Mouse (Mus musculus) MEL (cell line): ENCODE measurements around the gene Tgm4. TPM values are rescaled to one million over a fixed set of nuclear protein-coding genes. Genes with fewer than 3 reads are reported as not detected.

ENCODE experiments used
- DNase-seq: peaks from one replicate; pipeline ENCODE4 v3.0.0; 2011; ENCODE audit warnings: low read depth, low spot score
- H3K27ac ChIP-seq: 2 replicates; pipeline ENCODE4 v1.5.1; 2012; ENCODE audit warnings: low read depth, mild to moderate bottlenecking, control low read depth, low read length, moderate library complexity; ENCODE audit not compliant: control insufficient read depth
- H3K27me3 ChIP-seq, 2 experiments: fragments of 150-350 bp in 1 of 2; sonication (generic) in 1 of 2; 2 replicates each; pipeline ENCODE4 v1.6.1; 2012; ENCODE audit warnings: low read length in 2 of 2, mild to moderate bottlenecking in 2 of 2, improper control_type of control experiment in 1 of 2, moderate library complexity in 1 of 2; ENCODE audit not compliant: insufficient read depth in 2 of 2, control insufficient read depth in 1 of 2
- H3K36me3 ChIP-seq, 2 experiments: 2 replicates each; pipeline ENCODE4 v1.6.1; 2012 to 2014; ENCODE audit warnings: low read length in 2 of 2, improper control_type of control experiment in 1 of 2, inconsistent platforms in 1 of 2, mild to moderate bottlenecking in 1 of 2; ENCODE audit not compliant: insufficient read depth in 2 of 2, control insufficient read depth in 1 of 2
- H3K4me1 ChIP-seq, 2 experiments: fragments of 150-350 bp in 1 of 2; sonication (generic) in 1 of 2; 2 replicates each; pipeline ENCODE4 v1.6.1; 2012; ENCODE audit warnings: low read length in 2 of 2, improper control_type of control experiment in 1 of 2, mild to moderate bottlenecking in 1 of 2; ENCODE audit not compliant: insufficient read depth in 2 of 2, control insufficient read depth in 1 of 2
- H3K4me3 ChIP-seq, 2 experiments: fragments of 150-350 bp in 1 of 2; sonication (generic) in 1 of 2; 2 replicates each; pipeline ENCODE4 v1.5.1; 2012; ENCODE audit warnings: low read depth in 2 of 2, low read length in 2 of 2, mild to moderate bottlenecking in 2 of 2, moderate library complexity in 2 of 2, control low read depth in 1 of 2, improper control_type of control experiment in 1 of 2; ENCODE audit not compliant: control insufficient read depth in 1 of 2, insufficient read depth in 1 of 2
- H3K79me2 ChIP-seq: 2 replicates; pipeline ENCODE4 v1.6.1; 2012; ENCODE audit warnings: mild to moderate bottlenecking, low read length, moderate library complexity; ENCODE audit not compliant: control insufficient read depth, poor library complexity, insufficient read depth
- H3K9ac ChIP-seq: 2 replicates; pipeline ENCODE4 v1.6.1; 2012; ENCODE audit warnings: low read depth, mild to moderate bottlenecking, control low read depth, low read length, moderate library complexity; ENCODE audit not compliant: control insufficient read depth, poor library complexity, severe bottlenecking
- H3K9me3 ChIP-seq: fragments of 150-350 bp; sonication (generic); replicated peaks from 2 replicates; pipeline ENCODE4 v1.6.1; 2012; ENCODE audit warnings: mild to moderate bottlenecking, low read length, improper control_type of control experiment, moderate library complexity; ENCODE audit not compliant: insufficient read depth
- CHD2 ChIP-seq: IDR thresholded peaks from 2 replicates; pipeline ENCODE4 v1.6.1; 2011; ENCODE audit warnings: low read length, improper control_type of control experiment
- CTCF ChIP-seq, 3 experiments: IDR thresholded peaks in 2 of 3; conservative IDR thresholded peaks in 1 of 3; 2 replicates each; pipeline ENCODE4 v1.5.1; 2011 to 2012; ENCODE audit warnings: low read length in 3 of 3, low read depth in 2 of 3, mild to moderate bottlenecking in 2 of 3, improper control_type of control experiment in 1 of 3, inconsistent platforms in 1 of 3, mixed read lengths in 1 of 3, moderate library complexity in 1 of 3; ENCODE audit not compliant: control insufficient read depth in 1 of 3, insufficient read depth in 1 of 3, poor library complexity in 1 of 3, severe bottlenecking in 1 of 3
- E2F4 ChIP-seq: IDR thresholded peaks from 2 replicates; pipeline ENCODE4 v1.6.1; 2011; ENCODE audit warnings: low read depth, low read length, improper control_type of control experiment, borderline replicate concordance
- EP300 ChIP-seq, 2 experiments: IDR thresholded peaks; 2 replicates each; pipeline ENCODE4 v1.6.1; 2011; ENCODE audit warnings: improper control_type of control experiment in 2 of 2, low read length in 2 of 2, low read depth in 1 of 2, mild to moderate bottlenecking in 1 of 2
- GATA1 ChIP-seq: IDR thresholded peaks from 2 replicates; pipeline ENCODE4 v1.6.1; 2011; ENCODE audit warnings: low read depth, low read length, improper control_type of control experiment
- JUND ChIP-seq: IDR thresholded peaks from 2 replicates; pipeline ENCODE4 v1.6.1; 2011; ENCODE audit warnings: low read depth, mild to moderate bottlenecking, improper control_type of control experiment, low read length
- KAT2A ChIP-seq: conservative IDR thresholded peaks from 2 replicates; pipeline ENCODE4 v1.6.1; 2012; ENCODE audit warnings: low read depth, low read length, improper control_type of control experiment, inconsistent platforms
- MAFK ChIP-seq: IDR thresholded peaks from 2 replicates; pipeline ENCODE4 v1.6.1; 2011; ENCODE audit warnings: low read depth, mild to moderate bottlenecking, low read length, improper control_type of control experiment, borderline replicate concordance
- MEF2A ChIP-seq: IDR thresholded peaks from 2 replicates; pipeline ENCODE4 v1.6.1; 2014; ENCODE audit warnings: low read depth, mild to moderate bottlenecking, inconsistent platforms, low read length, improper control_type of control experiment; ENCODE audit not compliant: poor library complexity, insufficient replicate concordance, severe bottlenecking; ENCODE audit errors: extremely low read depth
- MXI1 ChIP-seq: IDR thresholded peaks from 2 replicates; pipeline ENCODE4 v1.6.1; 2011; ENCODE audit warnings: mild to moderate bottlenecking, low read depth, low read length, improper control_type of control experiment
- MYB ChIP-seq: IDR thresholded peaks from 2 replicates; pipeline ENCODE4 v1.6.1; 2011; ENCODE audit warnings: mild to moderate bottlenecking, low read depth, low read length, improper control_type of control experiment
- NELFE ChIP-seq: IDR thresholded peaks from 2 replicates; pipeline ENCODE4 v1.6.1; 2011; ENCODE audit warnings: low read depth, low read length, improper control_type of control experiment
- RCOR1 ChIP-seq: IDR thresholded peaks from 2 replicates; pipeline ENCODE4 v1.6.1; 2012; ENCODE audit warnings: low read depth, mild to moderate bottlenecking, inconsistent platforms, low read length, improper control_type of control experiment
- SMC3 ChIP-seq: IDR thresholded peaks from 2 replicates; pipeline ENCODE4 v1.6.1; 2011; ENCODE audit warnings: low read depth, low read length, improper control_type of control experiment
- TAL1 ChIP-seq: IDR thresholded peaks from 2 replicates; pipeline ENCODE4 v1.6.1; 2012; ENCODE audit warnings: mild to moderate bottlenecking, inconsistent platforms, low read length, moderate library complexity, mixed read lengths
- USF2 ChIP-seq, 2 experiments: IDR thresholded peaks; 2 replicates each; pipeline ENCODE4 v1.6.1; 2011 to 2012; ENCODE audit warnings: improper control_type of control experiment in 2 of 2, low read length in 2 of 2, borderline replicate concordance in 1 of 2, inconsistent platforms in 1 of 2, low read depth in 1 of 2, mild to moderate bottlenecking in 1 of 2; ENCODE audit not compliant: insufficient read depth in 1 of 2
- ZKSCAN1 ChIP-seq: IDR thresholded peaks from 2 replicates; pipeline ENCODE4 v1.6.1; 2012; ENCODE audit warnings: low read depth, mild to moderate bottlenecking, inconsistent platforms, low read length, improper control_type of control experiment, moderate library complexity
- polyA plus RNA-seq, 2 experiments: library from polyadenylated mRNA; stranded (reverse) in 1 of 2; unstranded in 1 of 2; fragments of >175 nt in 1 of 2; fragments of >200 nt in 1 of 2; gene quantifications; 2 replicates each; pipeline versions ENCODE4 v1.2.1 to v1.2.4; 2012; ENCODE audit warnings: low replicate concordance in 2 of 2, low read depth in 1 of 2; ENCODE audit not compliant: insufficient read length in 2 of 2, insufficient read depth in 1 of 2, missing spikeins in 1 of 2
- total RNA-seq: library from RNA; depleted of rRNA; stranded (reverse); fragments of 300-350 nt; gene quantifications from 2 replicates; pipeline ENCODE4 v1.2.3, GENCODE M21; 2012; rRNA removed

The Tgm4 gene
- total and polyA plus RNA-seq, 3 experiments = 0.42 to 0.96 TPM; not detected in 1

- Histone ChIP-seq H3K27me3 (no peaks in the 10 kb centered on the region), H3K36me3 (peaks cover 4 to 17% of the 10 kb centered on the region in 2 experiments), H3K79me2 (peaks cover 39% of the 10 kb centered on the region), H3K9me3 (no peaks in the 10 kb centered on the region), H3K27ac (no peak overlapping the region), H3K9ac (no peak overlapping the region), H3K4me3 (no peak overlapping the region), H3K4me1 (peaks cover 5 to 11% of the 10 kb centered on the region in 2 experiments; a peak in 3 of 4 replicates)
- TF ChIP-seq CHD2 = no peak
- no peak for TF ChIP-seq GATA1
- no peak for TF ChIP-seq MXI1
- TF ChIP-seq ZKSCAN1 = no peak
- no peak for TF ChIP-seq MAFK
- no peak for TF ChIP-seq JUND
- TF ChIP-seq EP300 (IDR thresholded peaks at IDR 0.05; ENCODE audit: low read depth in 1 of 2, low read length in 2 of 2) = no peak
- TF ChIP-seq KAT2A = no peak
- no peak for TF ChIP-seq TAL1
- TF ChIP-seq NELFE = no peak
- no peak for TF ChIP-seq E2F4
- no peak for TF ChIP-seq MYB
- TF ChIP-seq CTCF (IDR thresholded peaks at IDR 0.05 in 2 of 3, conservative IDR thresholded peaks at IDR 0.05 in 1 of 3; ENCODE audit: control insufficient read depth in 1 of 3, insufficient read depth in 1 of 3, low read depth in 2 of 3, low read length in 3 of 3, poor library complexity in 1 of 3, severe bottlenecking in 1 of 3) = no peak
- no peak for TF ChIP-seq MEF2A
- TF ChIP-seq RCOR1 = no peak
- TF ChIP-seq SMC3 = no peak
- no peak for TF ChIP-seq USF2 (IDR thresholded peaks at IDR 0.05; ENCODE audit: borderline replicate concordance in 1 of 2, insufficient read depth in 1 of 2, low read depth in 1 of 2, low read length in 2 of 2)
- no peak for DNase-seq
Measured at GRCm38 (mm10) chr9:123115566-123115965, 81.0 kb downstream of the Tgm4 start.

Other genes with a start within 250 kb of the Tgm4 start
- gene Tcaim, start 229.2 kb upstream of the Tgm4 start, total RNA-seq = 2.7 and 4.0 TPM in 2 replicates
- gene Tcaim, start 229.2 kb upstream of the Tgm4 start, polyA plus RNA-seq = 1 to 10 TPM in 1 of 2 experiments, not detected in 1; 3.6 TPM
- not detected in 2 replicates for gene Gm35549, start 190.7 kb upstream of the Tgm4 start, total RNA-seq
- gene Gm35549, start 190.7 kb upstream of the Tgm4 start, polyA plus RNA-seq = under 1 TPM in 1 of 2 experiments, not detected in 1; 0.31 TPM
- gene Zfp445, start 168.7 kb upstream of the Tgm4 start, total RNA-seq = 50.9 and 61.5 TPM in 2 replicates
- gene Zfp445, start 168.7 kb upstream of the Tgm4 start, polyA plus RNA-seq = 10 to 100 TPM; 25.4 to 45.5 TPM
- gene Zkscan7, start 149.0 kb upstream of the Tgm4 start, total RNA-seq = 1.3 TPM in 2 replicates
- under 1 TPM in 1 of 2 experiments, not detected in 1; 0.85 TPM for gene Zkscan7, start 149.0 kb upstream of the Tgm4 start, polyA plus RNA-seq
- not detected in 2 replicates for gene Zfp105, start 111.7 kb upstream of the Tgm4 start, total RNA-seq
- not detected for gene Zfp105, start 111.7 kb upstream of the Tgm4 start, polyA plus RNA-seq
- 7.5 and 8.7 TPM in 2 replicates for gene 1110059G10Rik, start 83.7 kb upstream of the Tgm4 start, total RNA-seq
- 10 to 100 TPM in 1 of 2 experiments, not detected in 1; 20.9 TPM for gene 1110059G10Rik, start 83.7 kb upstream of the Tgm4 start, polyA plus RNA-seq
- gene Kif15, start 83.7 kb upstream of the Tgm4 start, total RNA-seq = 48.0 and 54.4 TPM in 2 replicates
- 10 to 100 TPM in 1 of 2 experiments, not detected in 1; 81.7 TPM for gene Kif15, start 83.7 kb upstream of the Tgm4 start, polyA plus RNA-seq
- gene Tmem42, start 13.4 kb upstream of the Tgm4 start, total RNA-seq = 11.5 and 14.6 TPM in 2 replicates
- gene Tmem42, start 13.4 kb upstream of the Tgm4 start, polyA plus RNA-seq = 10 to 100 TPM in 1 of 2 experiments, not detected in 1; 15.0 TPM
- 51.7 and 51.8 TPM in 2 replicates for gene Zdhhc3, start 78.5 kb downstream of the Tgm4 start, total RNA-seq
- gene Zdhhc3, start 78.5 kb downstream of the Tgm4 start, polyA plus RNA-seq = 10 to 100 TPM; 92.0 to 98.1 TPM
- 181 and 196 TPM in 2 replicates for gene Exosc7, start 78.5 kb downstream of the Tgm4 start, total RNA-seq
- gene Exosc7, start 78.5 kb downstream of the Tgm4 start, polyA plus RNA-seq = 100 to 1,000 TPM in 1 of 2 experiments, not detected in 1; 162 TPM
- gene Clec3b, start 116.2 kb downstream of the Tgm4 start, total RNA-seq = not detected in 2 replicates
- under 1 TPM in 1 of 2 experiments, not detected in 1; 0.24 TPM for gene Clec3b, start 116.2 kb downstream of the Tgm4 start, polyA plus RNA-seq
- gene Cdcp1, start 181.3 kb downstream of the Tgm4 start, total RNA-seq = not detected in 2 replicates
- gene Cdcp1, start 181.3 kb downstream of the Tgm4 start, polyA plus RNA-seq = not detected
- 5.0 and 5.1 TPM in 2 replicates for gene Tmem158, start 226.0 kb downstream of the Tgm4 start, total RNA-seq
- gene Tmem158, start 226.0 kb downstream of the Tgm4 start, polyA plus RNA-seq = 10 to 100 TPM in 1 of 2 experiments, not detected in 1; 10.1 TPM